ENCODE assay signal across 20 mouse cellular contexts in the genomic region with DNA sequence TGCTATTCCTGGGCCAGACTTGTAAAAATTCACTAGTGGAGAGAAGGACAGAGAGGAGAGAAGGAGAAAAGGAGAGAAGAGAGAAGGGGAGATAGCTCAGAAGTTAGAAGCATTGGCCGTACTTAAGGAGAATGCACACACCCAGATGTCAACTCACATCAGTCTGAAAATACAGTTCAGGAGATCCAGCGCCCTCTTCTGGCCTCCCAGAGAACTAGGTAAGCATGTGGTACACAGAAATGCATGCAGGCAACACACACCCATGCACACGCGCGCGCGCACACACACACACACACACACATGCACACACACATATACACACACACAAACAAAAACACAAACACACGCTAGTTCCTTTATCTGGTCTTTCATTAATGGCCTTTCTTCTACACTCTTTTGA. TPM values are rescaled to one million over a fixed set of nuclear protein-coding genes. Genes with fewer than 3 reads are reported as not detected.
DNase-seq lines count a peak whose midpoint lies in the region; TF ChIP-seq lines count a peak whose summit lies in the region.
"Had no signal": no experiment of that assay in that cellular context is flagged by ENCODE, and none has a peak within 500 bp of the region (broad histone marks: within the 10 kb centered on the region; RNA-seq: fewer than 3 reads in every experiment).

No protein-coding gene starts in this region.

- intact Hi-C loops in left cerebral cortex, postnatal 4 days (cut with DNase I) = no loop called here

- H3K27ac ChIP-seq in layer of hippocampus, adult 2 months = no peak overlapping the region
- H3K27ac ChIP-seq: hindbrain, embryonic 13.5 days; limb, embryonic 15.5 days; lung, embryonic 15.5 days; neural tube, embryonic 12.5 days had no signal

- peak; percentile 39 for DNase-seq in adrenal gland, postnatal 14 days
- DNase-seq in adrenal gland, postnatal 10 days = no peak
- DNase-seq in layer of hippocampus, adult 2 months (ENCODE audit: low spot score in 2 of 2) = no peak
- DNase-seq in layer of hippocampus, adult 8-10 months (ENCODE audit: low spot score in 2 of 2) = no peak
- DNase-seq in 416B (ENCODE audit: low read depth) = peak; percentile 46
- peak; percentile 24 for DNase-seq in MEL-GATA-1-ER (ENCODE audit: extremely low read depth, low read depth)
- DNase-seq in left cerebral cortex, postnatal 4 days = no peak
- no peak for DNase-seq in urinary bladder, postnatal 14 days (ENCODE audit: low spot score)
- DNase-seq: adrenal gland, postnatal 25 days; cerebellum, adult 2 months; forebrain, postnatal 0 days; heart, adult 18-20 months; kidney, adult 11 months; right cerebral cortex, postnatal 25 days; thymus, postnatal 25 days had no signal

- TF ChIP-seq CTCF in layer of hippocampus, adult 2 months (conservative IDR thresholded peaks at IDR 0.05) = peak; percentile 37; the same call in 1 of the 2 replicates

- H3K4me3 ChIP-seq in layer of hippocampus, adult 2 months = no peak overlapping the region
- H3K4me3 ChIP-seq: hindbrain, embryonic 13.5 days; limb, embryonic 15.5 days; lung, embryonic 15.5 days; megakaryocyte, embryonic 14.5 days; neural tube, embryonic 12.5 days had no signal

RNA-seq across cellular contexts. Expression of a gene that starts 17.0 kb away (rescaled TPM):
- total RNA-seq in adrenal gland, postnatal 14 days (2021) = 94.1 and 104 TPM in 2 replicates
- 10 to 100 TPM; 80.0 to 89.0 TPM for total RNA-seq in adrenal gland, postnatal 10 days (2021)
- 10 to 100 TPM; 61.1 to 61.2 TPM for total RNA-seq in layer of hippocampus, adult 2 months (2021)
- total RNA-seq in layer of hippocampus, adult 8-10 months (2022) = 10 to 100 TPM; 61.6 to 80.0 (median 69.9) TPM
- total RNA-seq in left cerebral cortex, postnatal 4 days (2021) = 10 to 100 TPM; 63.7 to 65.7 TPM

Comparison
In these comparisons a context has a peak if more than half of its experiments do, and no peak if none do; other contexts are left out.
1. DNase-seq: peak in adrenal gland, postnatal 14 days (single experiment), 416B (single experiment) and MEL-GATA-1-ER (single experiment); none in adrenal gland, postnatal 10 days (single experiment), layer of hippocampus, adult 2 months (0 of 2), layer of hippocampus, adult 8-10 months (0 of 2), left cerebral cortex, postnatal 4 days (single experiment) and urinary bladder, postnatal 14 days (single experiment).